Mouse (Mus musculus) testis, adult 2 months (tissue): ENCODE data around the gene Adam23. TPM values are rescaled to one million over a fixed set of nuclear protein-coding genes. Genes with fewer than 3 reads are reported as not detected.

Experiments used
- H3K27ac ChIP-seq: fragments of 200-500 bp; 2 replicates; pipeline ENCODE4 v1.5.1; 2012; ENCODE audit warnings: low read depth, low read length; ENCODE audit not compliant: control insufficient read depth, insufficient read depth
- H3K27me3 ChIP-seq: fragments of 200-500 bp; 2 replicates; pipeline ENCODE4 v1.6.1; 2012; ENCODE audit warnings: mild to moderate bottlenecking, low read length, moderate library complexity; ENCODE audit not compliant: control insufficient read depth, insufficient read depth
- H3K36me3 ChIP-seq: fragments of 200-500 bp; 2 replicates; pipeline ENCODE4 v1.6.1; 2012; ENCODE audit warnings: mild to moderate bottlenecking, low read length; ENCODE audit not compliant: control insufficient read depth, insufficient read depth
- H3K4me1 ChIP-seq: fragments of 200-500 bp; 2 replicates; pipeline ENCODE4 v1.6.1; 2012; ENCODE audit warnings: low read length; ENCODE audit not compliant: control insufficient read depth, insufficient read depth
- H3K4me3 ChIP-seq: fragments of 200-500 bp; 2 replicates; pipeline ENCODE4 v1.5.1; 2012; ENCODE audit warnings: low read depth, mild to moderate bottlenecking, low read length, moderate library complexity, mixed read lengths; ENCODE audit not compliant: control insufficient read depth
- CTCF ChIP-seq: fragments of 200-500 bp; IDR thresholded peaks from 2 replicates; pipeline ENCODE4 v1.5.1; 2012; ENCODE audit warnings: low read depth, mild to moderate bottlenecking, inconsistent platforms, low read length, moderate library complexity; ENCODE audit not compliant: control insufficient read depth, insufficient read depth, insufficient replicate concordance
- POLR2A ChIP-seq: fragments of 200-500 bp; IDR thresholded peaks from 2 replicates; pipeline ENCODE4 v1.6.1; 2012; ENCODE audit warnings: low read depth, mild to moderate bottlenecking, inconsistent platforms, low read length, moderate library complexity; ENCODE audit not compliant: control insufficient read depth
- polyA plus RNA-seq: library from polyadenylated mRNA; depleted of rRNA; stranded (reverse); fragments of >200 nt; gene quantifications from 2 replicates; pipeline ENCODE4 v1.2.3, GENCODE M21; 2012

Adam23 gene
- polyA plus RNA-seq, 1 experiment: 1.8 TPM

GRCm38 (mm10) chr1:63573864-63574611, 128.3 kb downstream of the Adam23 start:
- H3K4me3 ChIP-seq: no peak overlapping the region
- no peaks in the 10 kb centered on the region for H3K27me3 ChIP-seq
- no peaks in the 10 kb centered on the region for H3K4me1 ChIP-seq
- TF ChIP-seq CTCF (no peak), POLR2A (no peak)
- H3K36me3 ChIP-seq: no peaks in the 10 kb centered on the region
- H3K27ac ChIP-seq: no peak overlapping the region

- Histone ChIP-seq H3K36me3 (no peaks in the 10 kb centered on the region), H3K27ac (no peak overlapping the region), H3K4me1 (no peaks in the 10 kb centered on the region), H3K4me3 (no peak overlapping the region), H3K27me3 (no peaks in the 10 kb centered on the region)
- TF ChIP-seq POLR2A (no peak), CTCF (no peak)
These were observed 131.1 kb downstream of the Adam23 start for GRCm38 (mm10) chr1:63576803-63577202.

GRCm38 (mm10) chr1:63579153-63579552, 133.5 kb downstream of the Adam23 start:
- TF ChIP-seq POLR2A (no peak), CTCF (no peak)
- no peak overlapping the region for H3K4me3 ChIP-seq
- H3K36me3 ChIP-seq: no peaks in the 10 kb centered on the region
- no peaks in the 10 kb centered on the region for H3K4me1 ChIP-seq
- no peaks in the 10 kb centered on the region for H3K27me3 ChIP-seq
- H3K27ac ChIP-seq: no peak overlapping the region

GRCm38 (mm10) chr1:63586869-63587268, 141.2 kb downstream of the Adam23 start:
- Histone ChIP-seq H3K4me1 (no peaks in the 10 kb centered on the region; the same call in 1 of the 2 replicates), H3K27me3 (no peaks in the 10 kb centered on the region), H3K36me3 (no peaks in the 10 kb centered on the region), H3K27ac (no peak overlapping the region), H3K4me3 (no peak overlapping the region)
- TF ChIP-seq POLR2A (no peak), CTCF (no peak)

- H3K27me3 ChIP-seq: no peaks in the 10 kb centered on the region
- H3K36me3 ChIP-seq: no peaks in the 10 kb centered on the region
- H3K4me1 ChIP-seq: no peaks in the 10 kb centered on the region
- no peak overlapping the region for H3K27ac ChIP-seq
- no peak overlapping the region for H3K4me3 ChIP-seq
- no peak for TF ChIP-seq CTCF
- no peak for TF ChIP-seq POLR2A
These were observed 158.3 kb downstream of the Adam23 start for GRCm38 (mm10) chr1:63603870-63604500.

GRCm38 (mm10) chr1:63609613-63610012, 163.9 kb downstream of the Adam23 start:
- H3K27me3 ChIP-seq: no peaks in the 10 kb centered on the region
- TF ChIP-seq POLR2A: no peak
- TF ChIP-seq CTCF: no peak
- peaks cover 3% of the 10 kb centered on the region; the same call in 1 of the 2 replicates for H3K4me1 ChIP-seq
- no peak overlapping the region for H3K27ac ChIP-seq
- no peak overlapping the region for H3K4me3 ChIP-seq
- H3K36me3 ChIP-seq: no peaks in the 10 kb centered on the region

GRCm38 (mm10) chr1:63614594-63614993, 168.9 kb downstream of the Adam23 start:
- H3K4me1 ChIP-seq: peaks cover 3% of the 10 kb centered on the region; the same call in 1 of the 2 replicates
- no peak overlapping the region for H3K27ac ChIP-seq
- no peak overlapping the region for H3K4me3 ChIP-seq

More at GRCm38 (mm10) chr1:63614594-63614993, 168.9 kb downstream of the Adam23 start:
- no peak for TF ChIP-seq POLR2A
- no peak for TF ChIP-seq CTCF
- Histone ChIP-seq H3K27me3 (no peaks in the 10 kb centered on the region), H3K36me3 (no peaks in the 10 kb centered on the region)
